Mouse (Mus musculus): Measurements from ENCODE around the gene Actc1. TPM values are rescaled to one million over a fixed set of nuclear protein-coding genes. Genes with fewer than 3 reads are reported as not detected.

The Actc1 gene
- polyA plus RNA-seq, 1 experiment from 2014 or later, result 7,735 TPM

DNA sequence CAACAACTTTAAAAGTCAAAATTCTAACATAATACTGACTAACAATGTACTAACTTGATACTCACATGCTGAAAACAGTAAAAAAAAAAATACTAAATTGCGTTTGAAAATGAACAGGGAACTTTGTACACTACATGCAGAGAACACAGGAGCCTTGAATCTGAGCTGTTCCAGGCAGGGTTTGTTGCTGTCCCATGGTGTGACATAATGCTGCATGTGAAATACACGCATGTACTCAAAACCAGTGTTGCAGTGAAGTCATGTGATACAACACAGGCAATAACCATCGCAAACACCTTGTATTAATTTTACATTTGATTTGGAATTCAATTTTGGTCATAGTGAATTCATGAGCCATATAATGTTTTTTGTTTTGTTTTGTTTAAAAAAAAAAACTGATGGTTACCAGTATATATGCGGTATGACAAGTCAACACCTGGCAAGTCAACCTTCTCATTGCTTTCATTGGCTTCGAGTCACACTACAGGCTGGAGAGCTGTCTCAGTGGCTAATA is 7.1 kb downstream of the Actc1 start:
- no peaks in the 10 kb centered on the region for H3K4me1 ChIP-seq
- no peak overlapping the region for H3K27ac ChIP-seq
- 71% methylated on average over 5 of the region's 5 CpGs for WGBS
- H3K36me3 ChIP-seq, result peaks cover 14% of the 10 kb centered on the region
- DNase-seq (ENCODE audit: low spot score), result no peak
- H3K9me3 ChIP-seq, result no peaks in the 10 kb centered on the region
- H3K4me3 ChIP-seq, result no peak overlapping the region
- no peaks in the 10 kb centered on the region for H3K27me3 ChIP-seq (ENCODE audit: insufficient read depth, poor library complexity, severe bottlenecking)

DNA sequence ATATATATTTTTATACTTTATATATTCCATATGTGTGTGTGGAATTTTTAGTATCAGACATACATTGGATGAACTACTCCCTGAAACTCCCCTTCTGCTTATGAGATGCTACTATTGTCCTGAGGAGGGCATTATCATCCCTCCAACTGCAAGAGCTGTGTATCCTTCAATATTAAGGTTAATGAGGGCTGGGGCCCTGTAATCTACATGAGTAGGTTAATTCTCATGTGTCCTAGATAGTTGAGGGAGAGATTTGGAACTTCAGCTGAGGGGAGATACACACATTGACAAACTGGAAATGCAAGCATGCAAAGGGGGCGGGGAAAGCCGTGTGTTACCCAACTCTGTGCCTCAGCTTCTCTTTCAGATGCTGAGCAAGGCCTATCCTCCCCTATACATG is 15.4 kb downstream of the Actc1 start:
- DNase-seq (ENCODE audit: low spot score), result no peak
- Histone ChIP-seq H3K27ac (no peak overlapping the region), H3K9me3 (no peaks in the 10 kb centered on the region), H3K4me3 (no peak overlapping the region), H3K27me3 (ENCODE audit: insufficient read depth, poor library complexity, severe bottlenecking) (no peaks in the 10 kb centered on the region), H3K4me1 (no peaks in the 10 kb centered on the region), H3K36me3 (no peaks in the 10 kb centered on the region)
- 80% methylated on average over 2 of the region's 2 CpGs for WGBS

DNA sequence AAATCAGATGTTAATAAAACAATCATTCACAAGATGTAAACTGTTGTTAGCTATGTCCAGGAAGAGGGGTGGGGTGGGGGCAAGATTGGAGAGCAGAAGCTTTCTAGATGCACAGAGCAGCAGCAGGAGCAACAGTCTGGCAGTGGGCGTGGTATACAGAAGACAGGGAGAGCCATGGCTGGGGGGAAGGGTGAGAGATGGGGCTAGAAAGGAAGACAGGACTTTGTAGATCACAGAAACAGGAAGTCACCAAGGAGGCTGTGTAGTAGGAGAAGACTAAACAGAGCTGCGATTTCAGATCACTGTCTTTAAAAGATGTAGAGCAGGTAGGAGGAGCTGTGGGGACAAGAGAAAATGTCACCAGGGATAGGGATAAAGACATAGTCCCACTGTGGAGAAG is 21.1 kb downstream of the Actc1 start:
- 38% methylated on average over 2 of the region's 2 CpGs for WGBS

DNA sequence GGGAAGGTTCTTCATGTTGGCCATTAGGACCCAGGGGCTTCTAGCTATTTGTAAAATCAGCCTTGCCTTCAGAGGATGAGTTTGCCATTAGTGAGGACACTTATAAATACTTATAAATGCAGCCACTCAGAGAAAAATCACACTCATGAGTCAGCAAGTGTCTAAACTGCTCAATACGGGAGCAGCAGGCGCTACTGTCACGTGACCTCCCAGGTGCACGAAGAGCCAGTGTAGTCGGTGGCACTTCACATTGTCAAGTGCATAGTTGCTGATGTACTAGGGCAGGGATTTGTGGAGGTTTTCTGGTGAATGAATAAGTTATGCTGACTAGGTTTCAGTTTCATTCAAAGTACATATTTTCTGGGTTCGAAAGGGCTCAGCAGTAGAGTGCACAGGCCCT is 30.0 kb downstream of the Actc1 start:
- H3K27me3 ChIP-seq (ENCODE audit: insufficient read depth, poor library complexity, severe bottlenecking), result peaks cover 4% of the 10 kb centered on the region; the same call in 1 of the 2 replicates
- 89% methylated on average over 6 of the region's 6 CpGs for WGBS
- H3K4me1 ChIP-seq, result no peaks in the 10 kb centered on the region
- H3K4me3 ChIP-seq, result no peak overlapping the region
- no peaks in the 10 kb centered on the region for H3K9me3 ChIP-seq
- H3K36me3 ChIP-seq, result no peaks in the 10 kb centered on the region
- no peak for DNase-seq (ENCODE audit: low spot score)
- no peak overlapping the region for H3K27ac ChIP-seq

More for the DNA sequence above, 21.1 kb downstream of the Actc1 start:
- H3K27ac ChIP-seq, result no peak overlapping the region
- no peaks in the 10 kb centered on the region for H3K36me3 ChIP-seq
- no peaks in the 10 kb centered on the region for H3K27me3 ChIP-seq (ENCODE audit: insufficient read depth, poor library complexity, severe bottlenecking)
- H3K4me1 ChIP-seq, result no peaks in the 10 kb centered on the region
- H3K9me3 ChIP-seq, result no peaks in the 10 kb centered on the region
- DNase-seq (ENCODE audit: low spot score), result no peak
- no peak overlapping the region for H3K4me3 ChIP-seq

DNA sequence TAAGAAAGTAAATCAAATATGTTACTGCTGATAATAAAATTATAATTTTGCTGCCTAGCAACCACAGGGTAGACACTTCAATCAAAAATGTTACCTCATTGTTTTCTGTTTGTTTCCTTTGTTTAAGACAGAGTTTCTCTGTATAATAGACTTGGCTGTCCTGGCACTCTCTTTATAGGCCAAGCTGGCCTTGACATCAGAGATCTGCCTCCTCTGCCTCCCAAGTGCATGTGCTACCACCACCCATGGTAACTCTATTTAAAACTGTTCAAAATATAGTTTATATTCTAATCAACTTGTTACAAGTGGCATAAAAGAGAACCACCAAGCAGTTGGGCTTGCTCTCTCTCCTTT is 33.2 kb downstream of the Actc1 start:
- Histone ChIP-seq H3K36me3 (no peaks in the 10 kb centered on the region), H3K4me1 (no peaks in the 10 kb centered on the region), H3K4me3 (no peak overlapping the region), H3K27me3 (ENCODE audit: insufficient read depth, poor library complexity, severe bottlenecking) (peaks cover 27% of the 10 kb centered on the region; the same call in 1 of the 2 replicates), H3K9me3 (no peaks in the 10 kb centered on the region), H3K27ac (no peak overlapping the region)
- no peak for DNase-seq (ENCODE audit: low spot score)

DNA sequence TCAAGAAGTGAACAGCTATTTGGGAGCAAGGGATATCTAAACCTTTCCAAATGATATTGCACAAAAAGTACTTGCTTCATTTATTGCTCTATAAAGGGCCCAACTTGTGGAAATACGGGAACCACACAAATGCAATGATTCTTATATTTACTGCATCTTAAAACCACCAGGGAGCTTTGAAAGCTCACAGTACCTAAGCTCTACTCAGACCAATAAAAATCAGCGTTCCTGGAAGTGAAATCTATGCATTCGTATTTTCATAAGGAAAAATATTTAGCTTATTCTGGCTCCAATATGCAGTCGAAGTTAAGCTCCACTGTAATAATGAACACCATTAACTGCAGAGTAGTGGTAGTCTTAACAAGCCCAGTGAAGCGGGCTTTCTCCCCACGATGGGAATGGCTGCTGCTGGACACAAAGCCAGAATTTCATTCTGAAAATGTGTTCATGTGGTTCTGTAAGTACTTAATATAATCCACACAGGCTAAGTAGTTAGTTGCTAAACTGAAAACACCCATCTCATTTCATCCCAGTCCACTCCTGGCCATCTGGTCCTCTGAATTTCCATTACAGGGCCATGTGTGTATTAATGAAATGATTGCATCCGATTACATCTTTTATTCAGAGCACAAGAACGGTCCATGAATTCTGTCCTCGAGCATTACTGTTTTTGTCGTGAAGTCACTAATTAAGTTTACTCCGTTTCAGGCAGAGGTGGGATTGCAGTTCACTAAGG is 33.7 kb downstream of the Actc1 start:
- Histone ChIP-seq H3K36me3 (no peaks in the 10 kb centered on the region), H3K27me3 (ENCODE audit: insufficient read depth, poor library complexity, severe bottlenecking) (peaks cover 33% of the 10 kb centered on the region), H3K4me1 (no peaks in the 10 kb centered on the region), H3K4me3 (no peak overlapping the region), H3K27ac (no peak overlapping the region), H3K9me3 (no peaks in the 10 kb centered on the region)
- DNase-seq (ENCODE audit: low spot score), result no peak
- WGBS, result 83% methylated on average over 11 of the region's 11 CpGs

DNA sequence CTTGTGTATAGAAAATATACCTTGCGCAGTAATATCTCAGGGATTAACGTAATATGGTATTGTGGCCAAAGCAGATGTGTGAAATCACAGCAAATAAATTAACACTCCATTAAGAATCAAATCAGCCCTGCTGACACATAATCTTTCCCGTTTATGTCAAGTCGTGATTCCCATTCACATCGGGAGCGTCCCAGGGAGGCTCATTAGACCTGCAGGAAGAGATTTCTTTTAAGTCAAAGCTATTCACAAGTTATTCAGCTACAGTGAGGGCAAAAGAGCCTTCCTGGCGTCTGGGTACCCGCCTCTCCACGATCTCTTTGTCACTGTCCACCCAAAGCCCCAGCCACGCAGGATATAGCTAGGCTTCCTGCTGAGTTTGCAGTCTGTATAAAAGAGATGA is 35.2 kb downstream of the Actc1 start:
- WGBS, result 34% methylated on average over 10 of the region's 10 CpGs
- no peak for DNase-seq (ENCODE audit: low spot score)
- Histone ChIP-seq H3K9me3 (no peaks in the 10 kb centered on the region), H3K4me3 (no peak overlapping the region), H3K36me3 (no peaks in the 10 kb centered on the region), H3K27ac (no peak overlapping the region), H3K27me3 (ENCODE audit: insufficient read depth, poor library complexity, severe bottlenecking) (peaks cover 48% of the 10 kb centered on the region), H3K4me1 (peaks cover 9% of the 10 kb centered on the region)

DNA sequence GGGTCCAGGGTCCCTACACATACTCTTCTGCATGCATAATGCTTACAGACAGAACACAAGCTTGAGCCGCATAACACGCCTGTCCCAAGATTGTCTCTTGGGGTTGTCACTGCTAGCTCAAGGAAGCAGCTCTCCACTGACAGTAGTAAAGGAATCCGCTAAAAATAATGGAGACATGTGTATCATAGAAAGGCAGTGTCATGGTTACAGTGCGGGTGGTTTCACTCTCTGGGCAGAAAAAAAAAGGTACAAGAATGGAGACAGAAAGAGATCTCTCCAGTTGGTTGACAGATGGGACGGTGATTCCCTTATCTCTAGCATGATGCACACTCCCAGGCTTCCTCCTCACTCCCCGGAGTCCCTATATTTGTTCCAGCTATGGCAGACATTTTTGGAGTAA is 38.5 kb downstream of the Actc1 start:
- H3K27me3 ChIP-seq (ENCODE audit: insufficient read depth, poor library complexity, severe bottlenecking), result peaks cover 69% of the 10 kb centered on the region
- no peak for DNase-seq (ENCODE audit: low spot score)
- 61% methylated on average over 6 of the region's 6 CpGs for whole genome bisulfite sequencing

DNA sequence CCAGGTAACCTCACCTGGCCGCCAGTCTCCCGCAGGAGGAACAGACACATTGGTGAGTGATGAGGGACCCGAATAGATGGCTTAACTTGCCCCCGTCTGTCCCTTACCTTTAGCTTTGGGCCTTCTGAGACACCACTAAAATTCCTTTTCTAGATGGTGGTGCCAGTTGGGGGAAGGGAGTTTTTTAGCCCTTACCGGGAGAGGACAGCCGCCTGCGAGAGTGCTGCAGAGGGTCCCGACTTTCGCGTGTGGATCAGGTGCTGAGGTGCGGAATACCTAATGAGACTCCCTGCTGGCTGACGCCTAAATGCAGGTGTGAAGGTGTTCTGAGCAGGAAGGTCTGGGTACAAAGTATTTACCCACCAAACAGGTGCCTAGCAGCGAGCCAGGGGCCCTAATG is 39.5 kb downstream of the Actc1 start:
- peaks cover 69% of the 10 kb centered on the region for H3K27me3 ChIP-seq (ENCODE audit: insufficient read depth, poor library complexity, severe bottlenecking)
- H3K4me3 ChIP-seq, result peak overlapping the region; percentile 65
- WGBS, result 3% methylated on average over 13 of the region's 13 CpGs
- H3K27ac ChIP-seq, result no peak overlapping the region
- no peaks in the 10 kb centered on the region for H3K9me3 ChIP-seq
- DNase-seq (ENCODE audit: low spot score), result no peak
- no peaks in the 10 kb centered on the region for H3K36me3 ChIP-seq
- peaks cover 14% of the 10 kb centered on the region for H3K4me1 ChIP-seq

More for the DNA sequence above, 38.5 kb downstream of the Actc1 start:
- no peaks in the 10 kb centered on the region for H3K9me3 ChIP-seq
- H3K27ac ChIP-seq, result no peak overlapping the region
- H3K4me3 ChIP-seq, result no peak overlapping the region
- H3K36me3 ChIP-seq, result no peaks in the 10 kb centered on the region
- H3K4me1 ChIP-seq, result peaks cover 14% of the 10 kb centered on the region

DNA sequence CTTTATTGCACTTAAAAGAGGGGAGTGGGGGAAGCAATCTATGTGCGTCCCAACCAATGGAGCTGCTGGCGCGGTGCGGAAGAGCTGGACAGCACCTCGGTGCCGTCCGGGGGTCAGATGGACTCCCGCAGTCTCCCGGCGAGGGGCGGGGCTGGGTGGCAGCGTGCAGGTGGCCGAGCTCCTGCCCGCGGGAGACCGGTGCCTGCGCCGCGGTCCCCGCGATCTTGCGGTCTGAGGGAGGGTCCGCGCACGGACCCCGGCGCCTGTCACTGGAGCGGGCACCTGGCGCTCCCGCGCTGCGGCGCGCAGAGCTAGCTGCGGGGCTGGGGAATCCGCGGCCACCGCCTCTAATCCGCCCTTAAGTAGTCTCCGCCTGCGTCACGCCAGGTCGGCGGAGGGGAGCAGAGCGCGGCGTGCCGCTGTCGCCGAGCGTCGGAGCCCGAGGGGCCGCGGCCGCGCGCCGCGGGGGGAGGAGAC is 40.0 kb downstream of the Actc1 start, which contains the start of gene Gjd2:
Gene Gjd2 (minus strand): TSS at position 325 of the 477 bp plus-strand sequence.
- no peaks in the 10 kb centered on the region for H3K36me3 ChIP-seq
- peaks cover 64% of the 10 kb centered on the region for H3K27me3 ChIP-seq (ENCODE audit: insufficient read depth, poor library complexity, severe bottlenecking)
- H3K27ac ChIP-seq, result no peak within 1 kb of the TSS
- peaks cover 14% of the 10 kb centered on the region for H3K4me1 ChIP-seq
- H3K4me3 ChIP-seq, result peak within 1 kb of the TSS; percentile 65
- WGBS, result under 1% methylated on average over 59 of the region's 60 CpGs
- no peak for DNase-seq (ENCODE audit: low spot score)
- H3K9me3 ChIP-seq, result no peaks in the 10 kb centered on the region

DNA sequence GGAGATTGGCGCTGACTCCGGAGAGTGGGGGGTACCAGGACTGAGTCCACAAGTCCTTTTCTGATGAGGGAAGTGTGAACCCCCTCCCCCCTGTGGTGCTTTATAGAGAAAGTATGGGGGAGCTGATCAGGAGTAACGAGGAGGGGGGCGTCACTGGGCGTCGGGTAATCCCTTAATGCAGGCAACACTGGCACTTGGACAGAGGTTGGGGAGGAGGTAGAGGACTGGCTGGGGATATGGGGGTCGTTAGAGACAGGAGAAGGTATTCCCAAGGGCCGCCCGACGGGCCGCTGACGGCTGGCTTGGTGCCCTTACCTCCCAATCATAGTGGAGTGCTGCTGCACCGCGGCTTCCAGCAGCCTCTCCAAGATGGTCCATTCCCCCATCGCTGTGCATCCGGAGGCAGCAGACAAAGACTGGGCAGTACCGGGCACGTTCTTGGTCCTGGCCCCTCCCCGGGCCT is 40.6 kb downstream of the Actc1 start:
- no peak for DNase-seq (ENCODE audit: low spot score)
- peaks cover 59% of the 10 kb centered on the region for H3K27me3 ChIP-seq (ENCODE audit: insufficient read depth, poor library complexity, severe bottlenecking)
- 4% methylated on average over 19 of the region's 19 CpGs for WGBS

DNA sequence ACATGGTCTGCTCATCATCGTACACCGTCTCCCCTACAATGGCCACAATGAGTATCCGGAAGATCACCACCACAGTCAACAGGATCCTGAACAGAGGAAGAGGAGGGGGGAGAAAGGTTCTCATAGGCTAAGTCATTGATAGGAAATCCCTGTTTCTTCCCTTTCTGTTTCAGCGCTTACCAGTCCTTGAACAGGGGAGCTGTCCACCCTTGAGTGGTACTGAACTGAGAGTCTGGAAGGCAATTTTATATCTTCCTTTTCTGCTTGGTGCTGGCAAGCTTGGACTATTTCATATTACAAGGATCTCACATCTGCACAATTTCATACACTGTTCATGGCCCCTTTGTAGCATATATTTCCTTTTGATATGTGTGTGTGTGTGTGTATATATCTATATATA is 41.5 kb downstream of the Actc1 start:
- H3K9me3 ChIP-seq, result no peaks in the 10 kb centered on the region
- H3K27me3 ChIP-seq (ENCODE audit: insufficient read depth, poor library complexity, severe bottlenecking), result peaks cover 50% of the 10 kb centered on the region
- H3K36me3 ChIP-seq, result no peaks in the 10 kb centered on the region
- H3K4me1 ChIP-seq, result peaks cover 14% of the 10 kb centered on the region
- 41% methylated on average over 4 of the region's 4 CpGs for WGBS
- DNase-seq (ENCODE audit: low spot score), result no peak
- H3K4me3 ChIP-seq, result no peak overlapping the region
- no peak overlapping the region for H3K27ac ChIP-seq

More for the DNA sequence above, 40.6 kb downstream of the Actc1 start:
- Histone ChIP-seq H3K4me3 (peak overlapping the region; percentile 65), H3K36me3 (no peaks in the 10 kb centered on the region), H3K4me1 (peaks cover 14% of the 10 kb centered on the region), H3K27ac (no peak overlapping the region), H3K9me3 (no peaks in the 10 kb centered on the region)

DNA sequence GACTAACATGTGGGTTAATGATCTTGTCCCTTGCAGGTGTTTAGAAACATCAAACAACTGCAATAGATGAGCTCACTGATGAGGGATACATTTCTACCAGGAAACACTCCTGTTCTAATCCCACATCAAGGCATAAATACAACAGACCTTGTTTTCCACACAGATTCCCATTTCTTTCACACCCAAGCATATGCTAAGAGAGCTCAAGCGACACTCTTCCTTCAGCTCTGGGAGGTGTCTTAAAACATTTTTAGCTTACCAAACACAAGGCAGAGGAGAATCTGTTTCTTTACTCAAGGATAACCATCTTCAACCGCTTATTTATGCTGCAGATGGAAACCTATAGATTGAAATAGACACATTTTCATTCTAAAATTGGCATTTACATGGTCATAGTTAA is 45.0 kb downstream of the Actc1 start:
- H3K4me1 ChIP-seq, result peaks cover 6% of the 10 kb centered on the region
- 72% methylated on average over 2 of the region's 2 CpGs for WGBS
- no peak overlapping the region for H3K27ac ChIP-seq
- peaks cover 23% of the 10 kb centered on the region for H3K27me3 ChIP-seq (ENCODE audit: insufficient read depth, poor library complexity, severe bottlenecking)
- H3K9me3 ChIP-seq, result no peaks in the 10 kb centered on the region
- no peak for DNase-seq (ENCODE audit: low spot score)
- H3K4me3 ChIP-seq, result no peak overlapping the region
- no peaks in the 10 kb centered on the region for H3K36me3 ChIP-seq

Measured in heart, embryonic 10.5 days (tissue).